Mouse (Mus musculus): ENCODE results near the gene Ice1. TPM values are rescaled to one million over a fixed set of nuclear protein-coding genes. Genes with fewer than 3 reads are reported as not detected.

The Ice1 gene
- total RNA-seq, 1 experiment: 56.4 TPM

DNA sequence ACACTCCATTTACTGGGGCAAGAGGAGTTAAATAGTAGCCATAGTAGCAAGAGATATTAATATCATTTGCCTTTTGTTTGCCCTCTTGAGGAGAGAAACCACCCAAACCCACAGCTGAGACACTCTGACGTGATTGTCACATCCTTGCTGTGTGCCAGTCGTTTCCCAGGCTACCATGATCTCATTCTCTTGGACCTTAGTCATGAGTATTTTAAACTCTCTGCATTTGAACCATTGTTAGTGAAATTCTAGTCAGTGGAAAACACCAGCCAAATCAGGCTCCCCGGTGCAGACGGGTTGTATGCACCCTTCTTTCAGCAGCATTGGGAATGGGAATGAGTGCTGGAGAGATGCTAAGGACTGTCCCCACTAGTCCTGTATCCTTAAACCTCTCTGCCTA lies 32.6 kb upstream of the Ice1 start:
- no peaks in the 10 kb centered on the region for H3K9me3 ChIP-seq (ENCODE audit: control insufficient read depth, insufficient read depth, low read depth, low read length)
- in situ Hi-C loops (cut with MboI; ENCODE audit: low sequenced_read_pairs in 2 of 2, unreplicated experiment in 2 of 2): no loop called here
- H3K4me3 ChIP-seq (ENCODE audit: insufficient read depth in 1 of 2, low read depth in 1 of 2, low read length in 2 of 2, poor library complexity in 1 of 2, severe bottlenecking in 1 of 2): no peak overlapping the region
- no peaks in the 10 kb centered on the region for H3K36me3 ChIP-seq (ENCODE audit: control insufficient read depth, insufficient read depth, low read length, poor library complexity, severe bottlenecking)
- H3K9ac ChIP-seq (ENCODE audit: insufficient read depth, low read depth, low read length, poor library complexity, severe bottlenecking): no peak overlapping the region
- no peaks in the 10 kb centered on the region for H3K4me1 ChIP-seq (ENCODE audit: control insufficient read depth in 2 of 2, insufficient read depth in 2 of 2, low read length in 2 of 2, poor library complexity in 1 of 2)
- no peak for TF ChIP-seq HCFC1 (IDR thresholded peaks at IDR 0.05; ENCODE audit: borderline replicate concordance, insufficient read depth, low read length)
- no peak for DNase-seq (ENCODE audit: low read depth, low spot score)
- no peak overlapping the region for H3K27ac ChIP-seq (ENCODE audit: insufficient read depth, low read depth, low read length, poor library complexity, severe bottlenecking)

DNA sequence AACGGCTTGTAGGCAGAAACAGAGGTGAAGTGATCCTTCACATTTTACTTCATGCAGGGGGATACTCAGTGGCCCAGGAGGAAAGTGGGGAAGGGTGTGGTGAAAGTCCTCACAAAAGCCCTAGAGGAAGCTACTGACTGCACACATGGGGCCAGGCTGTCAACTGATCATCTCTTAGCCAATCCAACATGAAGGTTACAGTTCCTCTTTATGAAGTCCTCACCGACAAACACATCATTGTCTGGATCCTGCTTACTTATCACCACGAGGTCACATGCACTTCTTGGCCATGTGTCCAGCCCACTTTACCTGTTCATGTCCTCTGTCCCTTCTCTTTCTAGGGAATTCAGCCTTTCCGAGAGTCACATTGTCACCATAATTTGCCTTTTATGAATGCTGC lies 22.3 kb upstream of the Ice1 start:
- in situ Hi-C loops (cut with MboI; ENCODE audit: low sequenced_read_pairs in 2 of 2, unreplicated experiment in 2 of 2): no loop called here
- TF ChIP-seq MAFK (IDR thresholded peaks at IDR 0.05; ENCODE audit: insufficient read depth, low read depth, low read length) (no peak), ZC3H11A (IDR thresholded peaks at IDR 0.05; ENCODE audit: borderline replicate concordance, low read depth, low read length) (no peak), ZNF384 (IDR thresholded peaks at IDR 0.05; ENCODE audit: low read depth, low read length) (no peak), HCFC1 (IDR thresholded peaks at IDR 0.05; ENCODE audit: borderline replicate concordance, insufficient read depth, low read length) (no peak), CHD2 (IDR thresholded peaks at IDR 0.05; ENCODE audit: low read depth, low read length) (no peak)
- H3K9ac ChIP-seq (ENCODE audit: insufficient read depth, low read depth, low read length, poor library complexity, severe bottlenecking): no peak overlapping the region

GRCm38 (mm10) chr13:70656741-70657140 lies 19.3 kb upstream of the Ice1 start:
- in situ Hi-C loops (cut with MboI; ENCODE audit: low sequenced_read_pairs in 2 of 2, unreplicated experiment in 2 of 2): no loop called here
- DNase-seq (ENCODE audit: low read depth, low spot score): no peak
- TF ChIP-seq HCFC1 (IDR thresholded peaks at IDR 0.05; ENCODE audit: borderline replicate concordance, insufficient read depth, low read length) (no peak), MAFK (IDR thresholded peaks at IDR 0.05; ENCODE audit: insufficient read depth, low read depth, low read length) (no peak)
- Histone ChIP-seq H3K27ac (ENCODE audit: insufficient read depth, low read depth, low read length, poor library complexity, severe bottlenecking) (no peak overlapping the region), H3K9ac (ENCODE audit: insufficient read depth, low read depth, low read length, poor library complexity, severe bottlenecking) (no peak overlapping the region), H3K4me3 (ENCODE audit: insufficient read depth in 1 of 2, low read depth in 1 of 2, low read length in 2 of 2, poor library complexity in 1 of 2, severe bottlenecking in 1 of 2) (no peak overlapping the region), H3K36me3 (ENCODE audit: control insufficient read depth, insufficient read depth, low read length, poor library complexity, severe bottlenecking) (no peaks in the 10 kb centered on the region), H3K4me1 (ENCODE audit: control insufficient read depth in 2 of 2, insufficient read depth in 2 of 2, low read length in 2 of 2, poor library complexity in 1 of 2) (no peaks in the 10 kb centered on the region), H3K9me3 (ENCODE audit: control insufficient read depth, insufficient read depth, low read depth, low read length) (no peaks in the 10 kb centered on the region)

More for the DNA sequence above, 22.3 kb upstream of the Ice1 start:
- no peak overlapping the region for H3K27ac ChIP-seq (ENCODE audit: insufficient read depth, low read depth, low read length, poor library complexity, severe bottlenecking)
- DNase-seq (ENCODE audit: low read depth, low spot score): no peak
- H3K4me3 ChIP-seq (ENCODE audit: insufficient read depth in 1 of 2, low read depth in 1 of 2, low read length in 2 of 2, poor library complexity in 1 of 2, severe bottlenecking in 1 of 2): no peak overlapping the region
- H3K36me3 ChIP-seq (ENCODE audit: control insufficient read depth, insufficient read depth, low read length, poor library complexity, severe bottlenecking): no peaks in the 10 kb centered on the region
- no peaks in the 10 kb centered on the region for H3K9me3 ChIP-seq (ENCODE audit: control insufficient read depth, insufficient read depth, low read depth, low read length)
- no peaks in the 10 kb centered on the region for H3K4me1 ChIP-seq (ENCODE audit: control insufficient read depth in 2 of 2, insufficient read depth in 2 of 2, low read length in 2 of 2, poor library complexity in 1 of 2)

- DNase-seq (ENCODE audit: low read depth, low spot score): no peak
- no peak overlapping the region for H3K9ac ChIP-seq (ENCODE audit: insufficient read depth, low read depth, low read length, poor library complexity, severe bottlenecking)
- H3K4me3 ChIP-seq (ENCODE audit: insufficient read depth in 1 of 2, low read depth in 1 of 2, low read length in 2 of 2, poor library complexity in 1 of 2, severe bottlenecking in 1 of 2): no peak overlapping the region
- H3K4me1 ChIP-seq (ENCODE audit: control insufficient read depth in 2 of 2, insufficient read depth in 2 of 2, low read length in 2 of 2, poor library complexity in 1 of 2): no peaks in the 10 kb centered on the region
- no peaks in the 10 kb centered on the region for H3K36me3 ChIP-seq (ENCODE audit: control insufficient read depth, insufficient read depth, low read length, poor library complexity, severe bottlenecking)
- no peaks in the 10 kb centered on the region for H3K9me3 ChIP-seq (ENCODE audit: control insufficient read depth, insufficient read depth, low read depth, low read length)
- no peak overlapping the region for H3K27ac ChIP-seq (ENCODE audit: insufficient read depth, low read depth, low read length, poor library complexity, severe bottlenecking)
- TF ChIP-seq MAFK (IDR thresholded peaks at IDR 0.05; ENCODE audit: insufficient read depth, low read depth, low read length): no peak
- no peak for TF ChIP-seq CHD2 (IDR thresholded peaks at IDR 0.05; ENCODE audit: low read depth, low read length)
- TF ChIP-seq ZNF384 (IDR thresholded peaks at IDR 0.05; ENCODE audit: low read depth, low read length): no peak
- TF ChIP-seq HCFC1 (IDR thresholded peaks at IDR 0.05; ENCODE audit: borderline replicate concordance, insufficient read depth, low read length): no peak
- in situ Hi-C loops (cut with MboI; ENCODE audit: low sequenced_read_pairs in 2 of 2, unreplicated experiment in 2 of 2): no loop called here
Measured at GRCm38 (mm10) chr13:70656329-70656728, 18.9 kb upstream of the Ice1 start.

- H3K4me1 ChIP-seq (ENCODE audit: control insufficient read depth in 2 of 2, insufficient read depth in 2 of 2, low read length in 2 of 2, poor library complexity in 1 of 2): no peaks in the 10 kb centered on the region
- H3K27ac ChIP-seq (ENCODE audit: insufficient read depth, low read depth, low read length, poor library complexity, severe bottlenecking): no peak overlapping the region
- no peaks in the 10 kb centered on the region for H3K9me3 ChIP-seq (ENCODE audit: control insufficient read depth, insufficient read depth, low read depth, low read length)
- H3K36me3 ChIP-seq (ENCODE audit: control insufficient read depth, insufficient read depth, low read length, poor library complexity, severe bottlenecking): no peaks in the 10 kb centered on the region
- no peak overlapping the region for H3K4me3 ChIP-seq (ENCODE audit: insufficient read depth in 1 of 2, low read depth in 1 of 2, low read length in 2 of 2, poor library complexity in 1 of 2, severe bottlenecking in 1 of 2)
- TF ChIP-seq MAFK (IDR thresholded peaks at IDR 0.05; ENCODE audit: insufficient read depth, low read depth, low read length) (no peak), HCFC1 (IDR thresholded peaks at IDR 0.05; ENCODE audit: borderline replicate concordance, insufficient read depth, low read length) (no peak)
- no peak overlapping the region for H3K9ac ChIP-seq (ENCODE audit: insufficient read depth, low read depth, low read length, poor library complexity, severe bottlenecking)
- in situ Hi-C loops (cut with MboI; ENCODE audit: low sequenced_read_pairs in 2 of 2, unreplicated experiment in 2 of 2): no loop called here
- no peak for DNase-seq (ENCODE audit: low read depth, low spot score)
Measured at GRCm38 (mm10) chr13:70655570-70655969, 18.1 kb upstream of the Ice1 start.
